Mouse (Mus musculus): Measurements from ENCODE around the gene Dhx30.

Gene Dhx30

GRCm38 (mm10) chr9:110045763-110046377 lies 71.8 kb downstream of the Dhx30 start:
- no peak for DNase-seq (ENCODE audit: low spot score)

- DNase-seq (ENCODE audit: low spot score): no peak
Measured at GRCm38 (mm10) chr9:110044373-110044772, 73.3 kb downstream of the Dhx30 start.

DNA sequence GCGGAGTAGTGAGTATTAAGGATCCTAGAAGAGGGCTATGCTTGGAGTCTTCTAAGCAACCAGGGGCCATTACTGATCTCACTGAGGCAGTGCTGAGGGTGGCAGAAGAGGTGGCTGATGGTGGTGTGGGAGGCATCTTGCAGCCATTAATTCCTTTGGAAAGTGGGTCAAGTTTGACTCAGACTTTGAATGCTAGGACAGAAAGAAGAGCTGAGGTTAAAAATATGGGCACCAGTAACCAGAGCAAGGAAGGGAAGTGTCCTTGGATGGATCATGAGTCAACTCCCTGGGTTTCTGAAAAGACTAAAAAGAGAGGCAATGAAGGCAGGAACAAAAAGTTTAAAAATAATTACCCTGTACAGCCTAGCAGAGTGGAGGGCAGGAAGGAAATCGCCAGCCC lies 79.1 kb downstream of the Dhx30 start:
- no peak for DNase-seq (ENCODE audit: low spot score)

DNA sequence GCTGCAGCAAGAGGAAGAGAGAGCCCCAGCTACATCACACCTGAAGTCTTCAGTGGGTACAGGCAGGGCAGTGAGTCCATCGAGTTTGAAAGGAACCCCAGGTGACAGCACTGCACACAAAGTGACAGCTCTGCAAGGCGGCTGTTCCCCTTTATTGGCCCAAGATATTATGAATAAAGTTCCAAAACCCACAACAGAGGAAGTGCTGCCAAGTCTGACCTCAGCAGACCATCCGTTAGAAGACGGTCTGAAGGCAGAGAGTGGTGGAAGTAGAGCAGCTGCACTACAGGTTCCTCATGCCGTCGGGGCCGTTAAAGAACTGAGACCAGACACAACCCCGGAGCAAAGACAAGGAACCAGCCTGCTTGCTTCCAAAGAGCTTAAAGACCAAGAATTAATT lies 79.7 kb downstream of the Dhx30 start:
- no peak for DNase-seq (ENCODE audit: low spot score)

GRCm38 (mm10) chr9:110035091-110035490 lies 82.5 kb downstream of the Dhx30 start:
- no peak for DNase-seq (ENCODE audit: low spot score)

Measured in ovary, adult 18-20 months (tissue).